Mouse (Mus musculus): ENCODE measurements around the gene Bcl7a.

Gene Bcl7a

GRCm38 (mm10) chr5:123377120-123377955 is 33.7 kb downstream of the Bcl7a start:
- DNase-seq (ENCODE audit: low spot score), result peak; percentile 68

DNA sequence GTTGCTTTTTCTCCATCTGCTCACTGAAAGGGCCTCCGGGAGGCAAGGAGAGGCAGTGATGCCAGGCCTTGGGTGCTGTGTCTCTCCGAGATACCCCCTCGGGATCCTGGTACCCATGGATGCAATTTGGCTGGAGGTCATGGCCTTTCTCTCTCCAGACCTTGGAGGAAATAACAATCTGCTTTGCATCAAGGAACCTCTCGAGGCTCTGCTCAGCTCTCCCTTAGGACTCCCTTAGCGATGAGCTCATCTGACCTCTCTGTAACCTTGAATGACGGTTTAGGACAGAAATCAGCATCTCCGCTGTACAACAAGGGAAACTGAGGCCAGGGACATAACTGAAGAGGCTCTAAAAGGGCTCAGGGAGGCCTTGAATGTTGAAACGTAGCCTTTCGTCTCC is 35.1 kb downstream of the Bcl7a start:
- DNase-seq (ENCODE audit: low spot score), result no peak

DNA sequence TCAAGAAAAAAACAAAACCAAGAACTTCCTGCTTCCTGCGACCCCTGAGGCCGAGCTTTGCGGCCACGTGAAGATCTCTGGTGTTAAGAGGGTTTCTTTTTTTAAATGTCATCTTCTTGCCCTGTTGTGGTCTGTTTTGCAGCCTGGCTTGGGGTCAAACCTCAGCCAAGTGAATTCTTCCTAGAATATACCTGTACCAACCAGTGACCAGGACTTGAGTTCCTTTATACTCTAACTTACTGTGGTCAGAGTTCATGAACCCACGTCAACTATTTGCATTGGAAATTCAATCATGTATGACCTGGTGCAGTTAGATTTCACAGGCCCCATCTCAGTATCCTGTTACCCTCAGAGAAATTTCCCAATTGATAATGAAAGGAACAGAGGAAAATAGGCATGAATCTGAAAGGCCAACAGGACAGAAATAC is 35.9 kb downstream of the Bcl7a start:
- DNase-seq (ENCODE audit: low spot score), result no peak

- no peak for DNase-seq (ENCODE audit: low spot score)
Measured at GRCm38 (mm10) chr5:123381968-123382367, 38.3 kb downstream of the Bcl7a start.

GRCm38 (mm10) chr5:123382686-123383085 is 39.1 kb downstream of the Bcl7a start:
- no peak for DNase-seq (ENCODE audit: low spot score)

DNA sequence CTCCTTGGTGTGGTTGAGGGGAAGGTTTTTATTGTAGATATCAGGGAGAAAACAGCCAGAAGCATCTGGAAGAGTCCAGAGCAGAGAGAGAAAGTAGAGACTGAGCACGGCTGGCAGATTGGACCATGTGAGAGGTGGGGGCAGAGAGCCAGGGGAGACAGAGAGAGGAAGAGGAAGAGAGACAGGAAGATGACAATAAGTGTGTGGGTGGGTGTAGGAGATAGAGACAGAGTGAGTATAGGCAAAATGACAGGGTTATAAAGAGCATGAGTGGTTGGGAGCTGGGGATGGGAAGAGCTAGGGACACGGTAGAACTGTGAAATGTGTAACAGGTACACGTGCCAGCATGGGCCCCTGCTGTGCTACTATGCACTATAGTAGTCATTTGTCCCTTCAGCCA is 44.8 kb downstream of the Bcl7a start:
- no peak for DNase-seq (ENCODE audit: low spot score)

DNA sequence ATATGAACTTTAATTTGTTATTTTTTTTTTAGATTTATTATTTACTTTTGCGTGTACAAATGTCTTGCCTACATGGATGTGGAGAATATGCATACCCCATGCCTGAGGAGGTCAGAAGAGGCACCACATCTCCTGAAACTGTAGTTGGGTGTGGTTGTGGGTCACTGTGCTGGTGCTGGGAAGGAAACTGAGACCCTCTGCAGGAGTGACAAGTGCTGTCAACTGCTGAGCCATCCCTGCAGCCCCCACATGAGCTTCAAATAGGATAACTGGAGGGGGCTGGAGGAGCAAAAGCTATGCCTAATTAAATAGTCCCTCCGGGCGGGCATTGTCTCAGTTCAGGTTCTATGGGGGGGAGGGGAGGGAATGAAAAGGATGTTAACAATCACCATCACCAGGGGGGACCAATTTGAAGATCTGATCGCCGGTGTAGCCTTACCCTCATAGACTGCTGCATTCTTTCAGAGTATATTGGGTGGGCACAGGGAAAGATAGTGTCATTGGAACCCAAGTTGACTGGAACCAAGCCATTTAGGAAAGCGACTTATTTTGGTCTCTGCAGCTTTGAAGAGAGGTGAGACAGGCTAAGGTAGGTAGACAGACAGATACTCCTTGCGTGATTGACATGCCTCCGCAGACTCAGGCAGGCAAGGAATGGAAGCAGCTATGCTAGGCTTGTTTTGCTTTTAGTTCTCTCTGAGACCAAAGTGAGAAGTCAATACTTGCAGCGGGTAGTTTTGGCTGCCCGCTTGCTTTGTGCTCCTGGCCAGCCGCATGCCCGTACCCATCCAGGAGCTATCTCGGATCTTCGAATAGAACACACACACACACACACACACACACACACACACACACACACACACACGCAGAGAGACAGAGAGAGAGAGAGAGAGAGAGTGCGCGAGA is 47.2 kb downstream of the Bcl7a start:
- no peak for DNase-seq (ENCODE audit: low spot score)

DNA sequence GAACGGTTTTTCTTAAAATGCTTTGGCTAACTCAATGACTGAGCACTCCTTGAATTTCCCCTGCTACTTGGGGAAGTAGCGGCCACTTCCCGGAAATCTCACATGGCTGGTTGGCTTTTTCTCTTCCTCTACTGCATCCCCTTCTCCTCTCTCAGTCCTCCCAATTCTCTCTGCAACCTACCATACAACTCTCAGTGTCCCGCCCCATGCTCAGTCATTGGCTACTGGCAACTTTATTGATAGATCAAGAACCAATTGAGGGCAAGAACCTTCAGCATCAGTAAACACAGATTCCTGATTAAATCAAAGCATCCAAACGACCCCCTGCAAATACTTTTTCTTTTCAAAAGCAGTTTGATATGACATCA is 47.8 kb downstream of the Bcl7a start:
- DNase-seq (ENCODE audit: low spot score), result no peak

GRCm38 (mm10) chr5:123393786-123394302 is 50.2 kb downstream of the Bcl7a start:
- DNase-seq (ENCODE audit: low spot score), result no peak

DNA sequence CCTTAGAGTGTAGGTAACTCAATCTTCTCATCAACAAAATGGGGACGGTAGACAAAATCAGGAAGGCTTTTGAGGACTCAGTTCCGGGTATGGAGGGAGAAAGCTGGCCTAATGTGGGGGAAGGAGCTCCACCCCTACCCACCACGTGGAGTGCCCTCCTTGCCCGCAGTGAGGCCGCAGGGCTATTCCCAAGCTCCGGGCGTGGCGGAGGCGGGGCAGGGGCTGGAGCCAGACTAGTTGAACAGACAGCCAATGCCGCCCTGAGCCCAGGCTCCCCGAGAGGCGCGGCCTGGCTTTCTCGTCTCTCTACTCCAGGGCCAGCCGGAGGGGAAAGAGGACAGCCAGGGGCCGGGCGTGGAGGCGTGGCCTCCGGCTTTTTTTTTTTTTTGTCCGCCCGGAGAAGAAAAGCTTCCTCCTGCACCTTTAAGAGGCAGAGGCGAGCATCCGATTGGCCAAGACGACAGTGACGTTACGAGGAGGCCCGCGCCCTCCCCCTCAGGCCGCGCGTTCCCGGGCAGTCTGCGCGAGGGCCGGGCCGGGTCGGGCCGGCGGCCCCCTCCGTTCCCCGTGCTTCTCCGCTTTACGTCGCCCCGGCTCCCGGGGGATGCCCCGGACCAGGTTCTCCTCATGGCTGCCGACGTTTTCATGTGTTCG is 50.8 kb downstream of the Bcl7a start, which contains the start of gene Mlxip:
TSS of gene Mlxip (plus strand) at position 496 of the 654 bp plus-strand sequence.
- peak; percentile 89 for DNase-seq (ENCODE audit: low spot score)

- no peak for DNase-seq (ENCODE audit: low spot score)
Measured at GRCm38 (mm10) chr5:123394957-123395881, 51.6 kb downstream of the Bcl7a start.

DNA sequence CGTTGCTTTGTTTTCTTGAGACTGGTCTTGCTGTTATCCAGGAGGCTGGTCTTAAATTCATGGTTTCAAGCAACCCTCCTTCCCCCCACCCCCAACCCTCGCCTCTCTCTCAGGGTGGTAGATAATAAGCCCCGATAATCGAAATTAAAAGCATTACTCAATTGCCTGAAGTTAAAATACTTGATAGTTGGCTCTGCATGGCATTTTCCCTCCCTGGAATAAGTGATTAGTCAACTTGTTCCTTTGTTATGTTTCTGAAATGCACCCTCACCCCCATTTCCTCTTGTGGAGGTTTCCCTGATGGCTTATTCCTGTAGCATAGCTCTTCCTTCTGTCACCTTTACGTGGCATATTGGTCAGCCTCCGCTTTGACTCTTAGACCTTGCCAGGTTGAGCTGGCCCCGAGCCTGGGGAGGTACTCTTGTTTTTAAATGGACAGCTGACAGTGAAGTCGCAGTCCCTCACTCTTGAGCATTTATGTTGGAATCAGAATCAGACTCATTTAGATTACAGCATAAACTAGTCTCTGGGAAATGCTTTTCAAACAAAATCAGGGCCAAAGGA is 53.3 kb downstream of the Bcl7a start:
- no peak for DNase-seq (ENCODE audit: low spot score)

DNA sequence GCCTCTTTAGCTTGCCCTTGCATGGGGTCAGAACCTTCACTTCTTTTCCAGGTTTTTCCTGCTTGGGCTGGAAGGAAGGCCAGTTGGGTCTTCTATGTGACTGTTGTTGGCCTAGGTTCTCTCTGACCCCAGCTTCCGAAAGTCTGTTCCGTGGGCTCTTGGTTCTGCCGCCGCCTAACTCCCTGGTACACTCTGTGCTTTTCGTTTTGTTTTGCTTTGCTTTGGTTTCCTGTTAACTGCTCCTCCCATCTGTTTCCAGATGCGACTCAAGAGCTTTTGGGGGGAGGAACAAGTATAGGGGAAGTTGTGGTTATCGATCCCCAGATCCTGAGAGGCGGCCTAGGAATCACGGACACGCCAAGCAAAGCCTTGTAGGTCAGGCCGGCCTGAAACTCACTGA is 54.2 kb downstream of the Bcl7a start:
- no peak for DNase-seq (ENCODE audit: low spot score)

DNA sequence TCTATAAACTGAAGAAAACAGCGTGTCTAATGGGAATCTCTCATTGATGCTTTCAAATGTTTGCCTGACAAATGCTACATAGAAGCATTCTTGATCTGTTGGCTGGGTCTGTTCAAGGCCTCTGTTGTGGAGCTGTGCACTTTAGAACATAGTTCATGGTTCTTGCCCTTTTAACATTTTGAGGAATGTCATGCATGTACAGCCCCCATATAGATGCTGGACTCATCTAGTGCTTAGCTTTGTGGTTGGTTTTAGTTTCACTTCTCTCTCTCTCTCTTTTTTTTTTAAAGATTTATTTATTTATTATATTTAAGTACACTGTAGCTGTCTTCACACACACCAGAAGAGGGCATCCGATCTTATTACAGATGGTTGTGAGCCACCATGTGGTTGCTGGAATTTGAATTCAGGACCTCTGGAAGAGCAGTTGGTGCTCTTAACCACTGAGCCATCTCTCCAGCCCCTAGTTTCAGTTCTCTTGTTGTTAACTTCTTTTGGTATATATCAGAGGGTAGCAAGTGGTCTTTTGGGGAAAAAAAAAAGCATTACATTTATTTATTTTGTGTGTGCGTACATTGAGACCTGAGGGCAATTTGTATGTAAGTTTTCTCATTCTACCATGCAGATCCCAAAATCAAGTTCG is 55.3 kb downstream of the Bcl7a start:
- no peak for DNase-seq (ENCODE audit: low spot score)

GRCm38 (mm10) chr5:123404480-123404879 is 60.8 kb downstream of the Bcl7a start:
- no peak for DNase-seq (ENCODE audit: low spot score)

GRCm38 (mm10) chr5:123406952-123407351 is 63.3 kb downstream of the Bcl7a start:
- no peak for DNase-seq (ENCODE audit: low spot score)

DNA sequence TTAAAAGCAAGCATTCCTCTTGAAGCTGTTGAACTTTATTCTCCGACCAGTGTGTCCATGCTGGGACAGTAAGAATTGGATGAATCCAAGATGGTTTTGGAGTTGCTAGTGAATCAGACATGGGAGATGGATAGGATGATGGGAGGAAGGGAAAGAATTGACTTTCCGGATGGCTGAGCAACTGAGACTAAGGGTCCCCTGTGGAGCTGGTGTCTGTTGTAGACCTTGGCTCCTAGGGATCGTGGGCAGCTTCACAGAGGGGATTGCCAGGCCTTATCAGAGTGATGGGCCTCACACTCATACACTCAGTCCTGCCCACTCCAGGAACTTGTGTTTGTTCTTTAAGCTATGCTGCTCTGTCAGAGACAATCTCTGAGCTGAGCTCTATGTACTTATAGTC is 64.5 kb downstream of the Bcl7a start:
- no peak for DNase-seq (ENCODE audit: low spot score)

- no peak for DNase-seq (ENCODE audit: low spot score)
Measured at GRCm38 (mm10) chr5:123412193-123412592, 68.6 kb downstream of the Bcl7a start.

DNA sequence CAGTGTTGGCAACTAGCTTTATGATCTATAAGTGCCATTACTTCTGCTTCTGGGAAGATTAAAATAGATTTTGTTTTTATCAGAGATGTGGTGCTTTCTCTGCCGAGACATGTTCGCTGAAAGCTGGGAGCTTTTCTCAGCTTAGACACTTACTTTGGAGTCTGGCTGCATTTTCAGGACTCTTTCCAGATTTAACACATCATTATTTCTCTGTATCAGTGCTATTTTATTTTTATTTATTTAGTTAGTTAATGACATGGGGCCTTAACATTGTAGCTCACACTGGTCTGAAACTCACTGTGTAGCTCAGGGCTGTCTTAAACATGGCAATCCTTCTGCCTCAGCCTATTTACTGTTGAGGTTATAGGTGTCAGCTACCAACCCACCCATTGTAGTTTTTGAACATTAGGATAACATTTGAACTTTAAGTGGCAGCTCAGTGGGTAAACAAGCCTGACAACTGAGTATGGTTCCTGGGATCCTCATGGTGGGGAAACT is 70.3 kb downstream of the Bcl7a start:
- no peak for DNase-seq (ENCODE audit: low spot score)

DNA sequence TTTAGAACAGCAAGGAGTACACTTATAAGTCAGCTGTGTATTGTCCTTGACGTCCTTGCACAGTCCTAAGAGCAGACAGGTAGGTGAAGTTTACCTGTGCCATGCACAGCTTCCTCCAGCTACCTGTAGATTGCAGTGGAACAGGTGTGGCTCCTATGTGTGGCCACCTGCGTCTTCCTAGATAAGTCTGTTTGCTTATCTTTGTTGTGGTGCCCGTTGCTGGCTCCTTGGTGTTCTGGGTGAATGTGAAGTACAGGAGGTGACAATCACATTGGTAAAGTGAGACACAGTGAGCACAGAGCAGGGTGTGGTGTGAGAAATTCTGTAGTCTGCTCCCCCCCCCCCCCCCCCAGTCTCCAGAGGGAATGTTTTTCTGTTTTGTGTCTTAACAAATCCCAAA is 72.5 kb downstream of the Bcl7a start:
- DNase-seq (ENCODE audit: low spot score), result no peak
